Mouse (Mus musculus) bone marrow macrophage, adult 2 months (primary cell): ENCODE measurements around the gene Zfp683. TPM values are rescaled to one million over a fixed set of nuclear protein-coding genes. Genes with fewer than 3 reads are reported as not detected.

Experiments
- H3K27ac ChIP-seq: 2 replicates; pipeline ENCODE4 v1.5.1; 2012; ENCODE audit warnings: low read depth, low read length; ENCODE audit not compliant: insufficient read depth
- H3K4me1 ChIP-seq: 2 replicates; pipeline ENCODE4 v1.6.1; 2012; ENCODE audit warnings: low read length; ENCODE audit not compliant: control insufficient read depth, insufficient read depth
- H3K4me3 ChIP-seq: 2 replicates; pipeline ENCODE4 v1.5.1; 2012; ENCODE audit warnings: mild to moderate bottlenecking, low read length, moderate library complexity; ENCODE audit not compliant: insufficient read depth
- CTCF ChIP-seq: IDR thresholded peaks from 2 replicates; pipeline ENCODE4 v1.5.1; 2012; ENCODE audit warnings: low read depth, mild to moderate bottlenecking, low read length, moderate library complexity
- POLR2A ChIP-seq: IDR thresholded peaks from 2 replicates; pipeline ENCODE4 v1.6.1; 2012; ENCODE audit warnings: mild to moderate bottlenecking, low read depth, low read length, borderline replicate concordance
- polyA plus RNA-seq: library from polyadenylated mRNA; stranded (reverse); fragments of >200 nt; gene quantifications from 2 replicates; pipeline ENCODE4 v1.2.4, GENCODE M21; 2012; ENCODE audit not compliant: missing spikeins, insufficient read depth, insufficient read length

The Zfp683 gene
- polyA plus RNA-seq, result not detected in 2 replicates

GRCm38 (mm10) chr4:134053538-134053937 lies at the start of gene Zfp683:
Gene Zfp683 (plus strand): TSS chr4:134053838.
- TF ChIP-seq CTCF, result no peak
- TF ChIP-seq POLR2A, result no peak
- Histone ChIP-seq H3K27ac (no peak within 1 kb of the TSS), H3K4me3 (no peak within 1 kb of the TSS), H3K4me1 (no peaks in the 10 kb centered on the region)

- Histone ChIP-seq H3K27ac (peak overlapping the region; percentile 17; the same call in 1 of the 2 replicates), H3K4me1 (peaks cover 15% of the 10 kb centered on the region), H3K4me3 (no peak overlapping the region)
- no peak for TF ChIP-seq POLR2A
- TF ChIP-seq CTCF, result no peak
Observed at GRCm38 (mm10) chr4:134005581-134006358, 47.9 kb upstream of the Zfp683 start.

- Histone ChIP-seq H3K4me3 (no peak overlapping the region), H3K4me1 (peaks cover 12% of the 10 kb centered on the region), H3K27ac (no peak overlapping the region)
- TF ChIP-seq POLR2A, result no peak
- no peak for TF ChIP-seq CTCF
Observed at GRCm38 (mm10) chr4:134006845-134007244, 46.8 kb upstream of the Zfp683 start.

GRCm38 (mm10) chr4:134009709-134010108 lies 43.9 kb upstream of the Zfp683 start:
- H3K27ac ChIP-seq, result no peak overlapping the region
- H3K4me1 ChIP-seq, result peaks cover 8% of the 10 kb centered on the region
- no peak overlapping the region for H3K4me3 ChIP-seq
- TF ChIP-seq POLR2A (no peak), CTCF (no peak)

- TF ChIP-seq POLR2A (no peak), CTCF (no peak)
- Histone ChIP-seq H3K4me1 (no peaks in the 10 kb centered on the region), H3K4me3 (no peak overlapping the region), H3K27ac (no peak overlapping the region)
Observed at GRCm38 (mm10) chr4:134011450-134012414, 41.9 kb upstream of the Zfp683 start.

GRCm38 (mm10) chr4:134012858-134013528 lies 40.6 kb upstream of the Zfp683 start:
- H3K4me1 ChIP-seq, result no peaks in the 10 kb centered on the region
- H3K4me3 ChIP-seq, result no peak overlapping the region
- no peak overlapping the region for H3K27ac ChIP-seq
- no peak for TF ChIP-seq CTCF
- TF ChIP-seq POLR2A, result no peak

GRCm38 (mm10) chr4:134016208-134016607 lies 37.4 kb upstream of the Zfp683 start:
- H3K4me3 ChIP-seq, result no peak overlapping the region
- no peak for TF ChIP-seq CTCF
- no peak for TF ChIP-seq POLR2A
- H3K27ac ChIP-seq, result no peak overlapping the region
- no peaks in the 10 kb centered on the region for H3K4me1 ChIP-seq

- H3K27ac ChIP-seq, result no peak overlapping the region
- no peaks in the 10 kb centered on the region for H3K4me1 ChIP-seq
- TF ChIP-seq POLR2A (no peak), CTCF (no peak)
- H3K4me3 ChIP-seq, result no peak overlapping the region
Observed at GRCm38 (mm10) chr4:134016767-134017166, 36.9 kb upstream of the Zfp683 start.

- Histone ChIP-seq H3K4me3 (no peak overlapping the region), H3K27ac (no peak overlapping the region), H3K4me1 (no peaks in the 10 kb centered on the region)
- no peak for TF ChIP-seq POLR2A
- TF ChIP-seq CTCF, result no peak
Observed at GRCm38 (mm10) chr4:134017201-134017865, 36.3 kb upstream of the Zfp683 start.
